Mouse (Mus musculus) erythroblast, embryonic 14.5 days (primary cell): Measurements from ENCODE around the gene Asb4. TPM values are rescaled to one million over a fixed set of nuclear protein-coding genes. Genes with fewer than 3 reads are reported as not detected.
A peak's percentile ranks its signal among the peaks of the same experiment; 100 is the strongest.

Source experiments
- H3K27me3 ChIP-seq: 2 replicates; pipeline ENCODE4 v1.6.1; 2012; ENCODE audit warnings: inconsistent platforms; ENCODE audit not compliant: control insufficient read depth
- H3K36me3 ChIP-seq: 2 replicates; pipeline ENCODE4 v1.6.1; 2012; ENCODE audit warnings: mild to moderate bottlenecking, inconsistent platforms; ENCODE audit not compliant: control insufficient read depth
- H3K4me1 ChIP-seq: 2 replicates; pipeline ENCODE4 v1.6.1; 2012; ENCODE audit warnings: inconsistent platforms; ENCODE audit not compliant: control insufficient read depth
- H3K4me3 ChIP-seq: replicated peaks from 2 replicates; pipeline ENCODE3; 2012; ENCODE audit warnings: moderate library complexity, mild to moderate bottlenecking, inconsistent platforms
- H3K9me3 ChIP-seq: 2 replicates; pipeline ENCODE4 v1.6.1; 2012; ENCODE audit warnings: low read length, inconsistent platforms, mixed read lengths; ENCODE audit not compliant: control insufficient read depth
- GATA1 ChIP-seq: IDR thresholded peaks from 2 replicates; pipeline ENCODE4 v1.6.1; 2012; ENCODE audit warnings: low read length, inconsistent platforms, mixed read lengths
- TAL1 ChIP-seq: IDR thresholded peaks from 3 replicates; pipeline ENCODE4 v1.6.1; 2012; ENCODE audit warnings: low read length, inconsistent platforms, mixed read lengths
- polyA plus RNA-seq: library from polyadenylated mRNA; stranded (reverse); fragments of >175 nt; gene quantifications from 2 replicates; pipeline ENCODE4 v1.2.3, GENCODE M21; 2012

The Asb4 gene
- polyA plus RNA-seq, 1 experiment, result not detected

DNA sequence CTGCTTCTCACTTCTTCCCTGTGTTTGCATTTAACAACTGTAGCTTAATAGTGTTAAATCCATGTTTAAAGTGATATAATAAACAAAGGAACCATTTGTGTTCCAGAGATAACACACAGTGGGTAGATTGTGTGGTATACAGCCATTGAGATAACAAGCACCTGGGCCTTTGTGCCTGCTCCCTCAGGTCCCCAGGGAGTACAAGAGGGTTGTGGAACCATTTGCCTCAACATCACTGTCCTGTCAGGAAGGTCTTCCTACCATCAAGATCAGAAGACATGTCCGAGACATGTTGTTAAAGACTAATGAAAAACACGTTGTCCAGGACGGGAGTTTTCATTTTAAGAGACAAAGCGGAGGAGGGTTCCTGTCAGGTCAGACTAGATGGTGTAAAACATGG, 3.3 kb downstream of the Asb4 start:
- Histone ChIP-seq H3K9me3 (no peaks in the 10 kb centered on the region), H3K4me3 (no peak overlapping the region), H3K27me3 (peaks cover 26% of the 10 kb centered on the region), H3K4me1 (peaks cover 8% of the 10 kb centered on the region), H3K36me3 (no peaks in the 10 kb centered on the region)
- TF ChIP-seq GATA1, result no peak
- no peak for TF ChIP-seq TAL1

DNA sequence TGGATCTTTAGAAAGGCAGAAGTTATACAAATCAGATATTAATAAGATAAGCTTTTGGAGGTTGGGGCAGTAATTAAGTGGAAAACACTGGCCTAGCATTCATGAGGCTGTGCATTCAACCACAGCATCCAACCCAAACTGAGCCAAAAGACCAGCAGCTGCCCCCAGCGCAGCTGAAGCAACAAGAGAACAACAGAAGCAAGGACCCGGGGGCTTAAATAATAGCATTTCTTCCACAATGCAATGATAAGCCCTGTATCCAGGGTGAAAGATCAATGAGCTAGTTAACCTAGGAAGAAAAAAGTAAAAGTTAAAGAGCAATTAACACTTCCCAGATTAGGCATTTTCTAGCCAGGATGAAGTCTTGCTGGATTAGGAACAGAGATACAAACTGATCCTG, 4.2 kb downstream of the Asb4 start:
- Histone ChIP-seq H3K4me3 (no peak overlapping the region), H3K27me3 (peaks cover 28% of the 10 kb centered on the region), H3K36me3 (no peaks in the 10 kb centered on the region), H3K9me3 (no peaks in the 10 kb centered on the region), H3K4me1 (peaks cover 2% of the 10 kb centered on the region)
- TF ChIP-seq GATA1, result no peak
- TF ChIP-seq TAL1, result no peak

DNA sequence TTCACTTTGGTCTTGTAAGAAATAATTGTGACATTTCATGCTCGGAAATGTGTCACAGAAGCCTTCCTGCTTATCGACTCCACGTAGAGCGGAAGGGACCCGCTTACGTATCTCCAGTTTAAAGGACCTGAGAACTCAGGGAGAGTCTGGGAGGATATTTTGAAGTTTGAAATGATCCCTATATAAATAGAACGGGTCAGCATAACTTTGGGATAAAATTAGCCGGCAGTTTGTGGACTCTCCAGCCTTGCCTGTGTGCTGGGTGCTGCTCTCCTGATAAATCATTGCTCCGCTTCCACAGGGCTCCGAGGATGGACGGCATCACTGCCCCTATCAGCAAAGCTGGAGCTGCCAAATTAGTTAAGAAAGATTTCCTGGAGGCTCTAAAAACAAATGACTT, 7.1 kb downstream of the Asb4 start:
- TF ChIP-seq GATA1, result no peak
- TF ChIP-seq TAL1, result no peak
- Histone ChIP-seq H3K9me3 (no peaks in the 10 kb centered on the region), H3K36me3 (no peaks in the 10 kb centered on the region), H3K27me3 (peaks cover 25% of the 10 kb centered on the region), H3K4me3 (peak overlapping the region; percentile 35), H3K4me1 (peaks cover 4% of the 10 kb centered on the region)

DNA sequence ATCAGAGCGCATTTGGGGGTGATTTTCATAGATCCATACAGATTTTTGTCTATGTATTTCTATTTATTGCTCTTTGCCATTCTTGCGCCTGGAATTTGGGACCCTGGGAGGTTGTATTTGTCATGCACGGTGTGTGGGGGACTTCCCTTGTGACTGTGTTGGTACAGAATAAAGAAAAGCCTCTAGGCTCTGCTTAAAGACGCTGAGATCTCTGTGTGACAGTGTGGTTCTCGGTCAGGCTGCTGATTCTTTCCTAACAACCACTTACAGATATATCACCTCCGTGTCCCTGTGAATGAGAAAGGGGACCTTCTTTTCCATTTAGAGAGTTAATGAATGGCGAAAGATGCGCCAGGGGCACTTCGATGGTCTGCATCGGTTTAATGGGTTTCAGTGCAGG, 7.8 kb downstream of the Asb4 start:
- Histone ChIP-seq H3K27me3 (peaks cover 25% of the 10 kb centered on the region), H3K36me3 (no peaks in the 10 kb centered on the region), H3K4me1 (peaks cover 4% of the 10 kb centered on the region), H3K4me3 (no peak overlapping the region), H3K9me3 (no peaks in the 10 kb centered on the region)
- no peak for TF ChIP-seq TAL1
- no peak for TF ChIP-seq GATA1

DNA sequence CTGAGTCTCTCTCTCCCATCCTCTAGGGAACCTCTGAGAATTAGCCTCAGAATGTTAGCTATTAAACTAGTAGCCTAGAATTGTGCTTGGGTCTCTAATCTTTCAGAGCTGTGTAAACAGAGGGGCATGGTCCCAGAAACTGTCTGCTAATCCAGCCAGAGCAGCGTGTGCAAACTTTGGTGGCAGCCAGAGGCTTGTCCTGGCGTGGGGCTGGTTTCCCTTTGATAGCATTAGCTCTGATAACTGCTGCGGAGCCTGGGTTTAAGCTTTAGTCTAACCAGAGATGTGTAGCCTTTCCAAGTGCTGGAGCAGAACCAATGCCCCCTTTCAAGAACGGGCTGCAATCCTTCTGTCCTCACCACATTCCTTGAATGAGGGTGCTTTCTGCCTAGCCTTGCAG, 11.8 kb downstream of the Asb4 start:
- TF ChIP-seq GATA1 (no peak), TAL1 (no peak)
- Histone ChIP-seq H3K4me1 (peaks cover 3% of the 10 kb centered on the region; the same call in 1 of the 2 replicates), H3K4me3 (no peak overlapping the region), H3K27me3 (peaks cover 17% of the 10 kb centered on the region), H3K36me3 (no peaks in the 10 kb centered on the region), H3K9me3 (no peaks in the 10 kb centered on the region)

DNA sequence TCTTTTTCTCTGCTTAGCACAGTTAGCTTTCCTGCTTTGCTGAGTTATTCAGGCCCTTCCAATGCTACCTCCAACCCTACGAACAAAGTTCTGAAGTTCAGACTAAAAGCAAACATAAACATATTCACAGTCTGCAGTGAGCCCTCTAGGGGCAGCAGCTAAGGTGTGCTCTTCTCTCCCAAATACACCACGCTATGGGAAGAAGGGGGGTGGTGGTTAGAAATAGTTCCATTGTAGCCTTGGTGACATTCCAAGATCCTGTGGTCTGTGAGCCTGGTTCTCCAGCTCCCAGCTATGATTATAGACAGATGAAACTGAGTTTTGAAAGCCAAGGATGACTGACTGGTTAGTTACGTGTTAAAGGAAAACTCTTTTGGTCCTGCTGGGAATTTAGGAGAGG, 13.6 kb downstream of the Asb4 start:
- peaks cover 3% of the 10 kb centered on the region; the same call in 1 of the 2 replicates for H3K4me1 ChIP-seq
- H3K9me3 ChIP-seq, result no peaks in the 10 kb centered on the region
- no peaks in the 10 kb centered on the region for H3K36me3 ChIP-seq
- H3K27me3 ChIP-seq, result no peaks in the 10 kb centered on the region
- H3K4me3 ChIP-seq, result no peak overlapping the region
- TF ChIP-seq GATA1, result no peak
- no peak for TF ChIP-seq TAL1

DNA sequence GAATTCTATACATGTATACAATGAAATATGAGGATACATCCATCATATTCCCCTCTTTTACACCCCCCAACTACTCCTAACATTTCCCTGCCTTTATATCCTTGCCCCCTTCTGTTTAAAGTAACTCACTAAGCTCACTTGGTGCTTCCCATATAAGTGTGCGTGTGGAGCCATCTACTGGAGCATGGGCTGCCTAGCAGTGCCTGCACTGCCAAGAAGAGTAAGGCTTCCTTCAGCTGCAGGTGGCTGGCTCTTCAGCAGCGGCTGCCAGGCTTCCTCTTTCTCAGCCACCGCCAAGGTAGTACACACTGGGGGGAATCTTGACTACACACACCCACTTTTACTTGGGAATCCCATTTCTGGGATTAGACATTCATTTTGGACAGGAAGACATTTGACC, 18.2 kb downstream of the Asb4 start:
- no peak overlapping the region for H3K4me3 ChIP-seq

DNA sequence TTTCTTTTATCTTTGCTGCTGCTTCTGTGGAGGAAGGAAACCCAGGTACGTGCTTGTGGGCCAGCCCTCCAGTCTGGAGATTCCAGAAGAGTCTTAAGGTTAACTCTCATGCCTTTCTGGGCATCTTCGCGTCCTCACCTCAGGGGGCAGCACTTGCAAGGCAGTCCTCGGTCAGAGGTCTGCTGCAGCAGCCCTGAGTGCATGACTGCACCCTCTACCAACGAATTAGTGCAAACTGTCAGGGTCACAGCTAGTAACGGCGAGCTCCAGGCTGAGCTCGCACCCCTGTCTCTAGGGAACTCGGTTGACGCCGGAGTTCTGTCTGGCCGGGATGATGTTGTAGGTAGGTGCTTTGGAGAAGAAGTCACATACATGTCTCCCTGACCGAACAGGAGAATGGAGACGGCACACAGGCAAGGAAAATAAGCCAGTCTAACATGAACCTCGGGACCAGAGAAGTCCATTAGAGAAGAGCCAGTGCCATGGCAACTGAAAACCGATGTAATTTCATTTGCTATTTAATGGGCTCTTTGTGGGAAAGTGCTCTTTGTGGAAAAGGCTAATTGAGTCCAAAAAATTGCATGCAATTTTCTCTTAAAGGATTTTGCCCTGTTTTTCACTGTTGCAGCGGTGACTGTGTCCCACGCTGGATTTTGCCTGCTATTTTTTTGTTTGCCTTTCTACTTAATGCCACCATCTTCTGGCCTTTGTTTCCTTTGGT, 20.1 kb downstream of the Asb4 start:
- Histone ChIP-seq H3K27me3 (no peaks in the 10 kb centered on the region), H3K4me1 (no peaks in the 10 kb centered on the region), H3K4me3 (no peak overlapping the region), H3K9me3 (no peaks in the 10 kb centered on the region), H3K36me3 (no peaks in the 10 kb centered on the region)
- TF ChIP-seq GATA1, result no peak
- no peak for TF ChIP-seq TAL1

More for the DNA sequence above, 18.2 kb downstream of the Asb4 start:
- TF ChIP-seq GATA1, result no peak
- TF ChIP-seq TAL1, result no peak
- no peaks in the 10 kb centered on the region for H3K27me3 ChIP-seq
- H3K9me3 ChIP-seq, result no peaks in the 10 kb centered on the region
- H3K4me1 ChIP-seq, result no peaks in the 10 kb centered on the region
- H3K36me3 ChIP-seq, result no peaks in the 10 kb centered on the region

DNA sequence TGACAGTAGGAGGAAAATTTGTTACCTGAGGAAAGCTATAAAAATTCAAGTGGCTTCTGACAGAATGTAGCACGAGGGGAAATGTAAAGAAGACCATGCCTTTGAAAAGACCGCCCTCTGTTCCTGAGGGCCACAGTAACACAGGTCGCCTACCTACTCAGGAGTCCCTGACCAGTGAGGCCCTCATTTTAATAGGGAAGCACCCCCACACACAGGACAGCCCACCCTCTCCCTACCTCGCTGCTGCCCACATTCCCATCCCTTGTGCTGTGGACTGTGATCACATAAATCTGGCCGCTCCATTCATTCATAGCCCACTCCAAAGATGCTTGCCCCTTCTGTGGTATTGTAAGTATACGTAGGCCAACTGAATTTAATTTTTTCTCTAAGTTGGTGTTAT, 20.8 kb downstream of the Asb4 start:
- Histone ChIP-seq H3K4me1 (no peaks in the 10 kb centered on the region), H3K9me3 (no peaks in the 10 kb centered on the region), H3K27me3 (no peaks in the 10 kb centered on the region), H3K36me3 (no peaks in the 10 kb centered on the region), H3K4me3 (no peak overlapping the region)
- no peak for TF ChIP-seq TAL1
- no peak for TF ChIP-seq GATA1
